Mouse (Mus musculus) liver, adult (tissue): Measurements from ENCODE around the gene Zcchc7.

Experiments used
- GATA4 ChIP-seq: IDR thresholded peaks from 2 replicates; pipeline ENCODE4 v1.6.1; 2014; ENCODE audit warnings: mild to moderate bottlenecking, low read length; ENCODE audit not compliant: insufficient replicate concordance

The Zcchc7 gene

DNA sequence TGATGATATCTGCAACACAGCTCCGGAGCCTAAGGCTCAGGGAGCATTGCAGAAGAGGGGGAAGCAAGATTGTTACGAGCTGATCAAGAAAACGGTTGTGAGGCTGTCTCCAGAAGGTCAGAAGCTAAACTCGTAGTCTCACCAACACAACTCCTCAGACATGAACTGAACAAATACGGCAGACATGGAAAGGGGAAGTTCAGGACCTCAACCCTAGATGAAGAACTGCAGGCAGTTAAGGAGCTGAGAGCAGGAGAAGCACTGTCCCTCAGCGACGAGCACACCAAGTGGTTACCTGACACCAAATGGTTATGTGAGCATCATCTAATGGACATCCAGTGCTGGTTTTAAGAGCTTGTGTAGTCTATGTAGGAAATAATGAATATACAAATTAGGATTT is 60.9 kb downstream of the Zcchc7 start:
- TF ChIP-seq GATA4: no peak

DNA sequence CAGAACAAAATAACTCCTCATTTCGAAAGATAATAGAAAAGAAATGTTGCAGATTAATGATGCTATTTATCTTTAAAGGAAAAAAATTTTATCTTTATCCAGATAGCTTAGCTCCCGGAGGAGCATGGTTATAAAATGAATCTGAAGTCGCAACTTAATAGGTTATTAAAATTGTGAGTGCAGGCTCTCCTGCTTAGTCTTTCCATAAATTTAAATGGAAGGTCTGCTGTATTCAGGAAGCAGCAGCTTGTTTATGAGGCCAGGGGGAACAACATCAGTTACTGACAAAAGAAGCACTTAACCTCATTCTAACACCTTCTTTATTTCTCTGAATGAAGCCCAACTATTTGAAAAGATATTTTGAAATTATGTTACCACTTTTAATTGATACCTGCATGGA is 74.9 kb downstream of the Zcchc7 start:
- no peak for TF ChIP-seq GATA4

DNA sequence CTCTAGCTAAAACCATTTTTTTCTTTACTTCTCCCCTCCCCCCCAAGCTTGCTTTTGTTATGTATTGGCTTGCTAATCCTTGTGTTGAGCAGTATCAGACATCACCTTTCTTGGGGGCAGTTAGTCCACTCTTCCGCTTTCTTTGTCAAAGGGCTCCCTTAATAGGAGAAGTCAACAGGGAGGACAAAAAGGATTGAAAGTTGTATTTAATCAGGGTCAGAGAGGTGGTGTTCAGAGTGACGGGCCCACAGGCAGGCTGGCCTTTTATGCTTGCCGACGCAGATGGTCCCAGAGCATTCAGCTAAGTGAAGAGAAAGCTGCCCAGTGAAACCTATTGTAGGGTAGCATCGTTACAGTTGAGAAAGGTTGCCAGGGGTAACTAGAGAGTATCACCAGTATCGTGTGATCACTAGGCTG is 96.2 kb downstream of the Zcchc7 start:
- TF ChIP-seq GATA4: no peak

DNA sequence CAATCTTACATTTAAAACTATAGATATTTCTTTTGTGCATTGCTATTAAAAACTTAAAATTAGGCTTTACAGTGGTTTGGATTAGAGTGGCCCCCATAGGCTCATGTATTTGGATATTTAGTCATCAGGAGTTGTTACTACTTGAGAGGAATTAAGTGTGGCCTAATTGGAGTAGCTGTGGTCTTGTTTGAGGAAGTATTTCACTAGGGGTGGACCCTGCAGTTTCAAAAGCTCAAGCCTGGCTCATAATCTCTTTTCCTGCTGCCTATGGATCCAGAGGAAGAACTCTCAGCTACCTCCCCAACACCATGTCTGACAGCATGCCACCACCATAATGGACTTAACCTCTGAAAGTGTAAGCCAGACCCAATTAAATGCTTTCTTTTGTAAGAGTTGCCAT is 115.9 kb downstream of the Zcchc7 start:
- TF ChIP-seq GATA4: no peak

DNA sequence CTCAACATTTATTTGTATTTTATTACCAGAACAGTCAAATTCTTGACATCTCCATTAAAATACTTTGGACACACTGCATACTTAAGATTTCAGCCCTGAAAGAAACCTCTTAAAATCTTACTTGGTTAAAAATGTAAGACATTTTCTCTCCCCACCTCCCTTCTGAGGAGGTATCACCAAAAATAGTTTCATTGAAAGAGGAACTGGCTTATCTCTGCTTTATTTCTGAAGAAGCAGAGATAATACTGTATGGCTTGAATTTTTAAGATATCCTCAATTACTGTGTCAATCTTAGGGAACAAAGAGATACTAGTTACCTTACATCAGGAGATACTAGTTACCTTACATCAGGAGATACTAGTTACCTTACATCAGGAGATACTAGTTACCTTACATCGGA is 116.4 kb downstream of the Zcchc7 start:
- TF ChIP-seq GATA4: no peak

DNA sequence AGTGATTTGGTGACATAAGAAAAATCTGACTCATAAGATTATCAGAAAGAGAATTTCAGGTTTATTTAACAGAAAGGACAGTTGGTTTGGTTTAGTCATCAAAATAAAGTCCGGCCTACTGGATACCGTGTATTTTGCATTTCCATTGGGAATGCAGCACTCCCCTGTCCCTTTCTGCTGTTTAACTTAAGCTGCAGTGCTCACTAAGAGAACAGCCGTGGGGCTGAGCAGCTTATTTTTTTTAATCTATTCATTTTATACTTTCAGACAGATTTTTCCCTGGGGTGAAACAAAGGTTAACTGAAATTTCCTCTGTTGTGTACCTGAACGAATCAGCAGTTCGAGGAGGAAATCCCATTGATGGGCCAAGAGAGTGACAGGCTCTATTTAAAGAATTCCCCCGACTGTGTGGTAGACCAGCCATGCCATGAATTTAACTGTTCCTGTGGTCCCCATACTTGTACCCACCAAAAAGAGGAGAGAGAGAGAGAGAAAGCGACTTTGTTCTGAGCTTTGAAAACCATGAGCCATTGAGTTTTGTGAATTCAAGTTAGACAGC is 124.5 kb downstream of the Zcchc7 start:
- no peak for TF ChIP-seq GATA4

DNA sequence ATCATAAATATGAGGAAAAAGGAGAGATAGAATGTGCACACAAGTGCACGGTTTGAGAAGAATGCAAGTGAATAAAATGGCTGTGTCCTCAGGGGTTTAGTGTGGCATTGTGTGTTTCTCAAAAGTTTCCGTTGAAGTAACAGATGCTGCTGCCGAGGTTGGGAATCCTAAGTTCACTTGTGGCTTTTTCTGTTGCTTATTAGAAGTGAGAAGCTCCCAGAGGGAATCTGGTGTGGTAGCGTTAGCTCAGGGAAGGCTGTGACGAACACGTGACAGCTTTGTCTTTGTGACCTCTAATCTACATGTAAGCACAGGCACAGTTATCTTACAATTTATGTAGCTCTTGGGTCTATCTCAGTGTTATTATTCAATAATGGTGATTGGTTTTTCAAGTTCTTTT is 130.5 kb downstream of the Zcchc7 start:
- no peak for TF ChIP-seq GATA4

DNA sequence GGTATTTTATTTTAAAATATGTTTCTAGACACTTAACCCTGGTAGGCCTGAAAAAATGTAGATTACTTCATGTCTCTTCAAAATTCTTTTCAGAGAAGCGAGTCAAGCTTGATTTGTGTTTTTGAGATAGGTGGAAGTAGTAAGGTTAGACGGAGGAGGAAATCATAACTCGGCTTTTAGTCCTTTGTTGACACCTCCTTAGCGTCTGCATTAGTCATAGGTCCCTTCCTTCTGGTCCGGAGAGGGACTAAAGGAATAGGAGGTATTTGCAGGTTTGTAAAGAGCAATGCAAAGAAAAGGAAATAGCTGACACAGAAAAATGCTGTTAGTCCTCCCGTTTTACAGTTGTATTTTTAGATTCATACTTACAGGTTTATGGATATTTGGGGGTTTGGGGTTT is 135.7 kb downstream of the Zcchc7 start:
- no peak for TF ChIP-seq GATA4

DNA sequence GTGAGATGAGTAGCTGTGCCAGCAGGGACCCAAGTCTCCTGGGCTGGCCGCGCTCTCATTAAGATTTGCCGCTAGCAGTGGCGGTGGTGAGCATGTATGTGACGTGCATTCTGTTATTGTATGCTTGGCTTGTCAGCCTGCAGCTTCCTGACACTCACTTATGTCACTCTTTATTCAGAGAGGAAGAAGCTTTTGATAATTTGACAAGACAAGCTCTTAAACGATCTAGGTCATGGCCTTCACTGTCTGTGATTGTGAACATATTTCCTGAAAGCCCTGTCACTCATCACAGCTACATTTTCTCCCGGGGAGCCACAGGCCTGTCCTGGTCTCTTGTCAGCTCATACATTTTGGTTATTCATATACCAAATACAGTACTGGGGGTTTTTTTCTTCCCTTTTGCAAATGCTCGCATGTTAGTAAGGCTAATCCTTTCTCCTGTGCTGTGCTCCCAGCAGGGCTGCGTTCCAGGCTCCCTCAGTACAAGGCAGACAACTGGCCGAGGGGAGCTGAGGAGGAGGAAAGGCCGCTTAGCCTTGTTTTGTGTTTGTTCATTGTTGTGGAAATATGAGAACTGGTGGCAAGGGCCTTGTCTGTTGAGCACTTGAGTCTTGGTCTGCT is 150.1 kb downstream of the Zcchc7 start:
- TF ChIP-seq GATA4: no peak

DNA sequence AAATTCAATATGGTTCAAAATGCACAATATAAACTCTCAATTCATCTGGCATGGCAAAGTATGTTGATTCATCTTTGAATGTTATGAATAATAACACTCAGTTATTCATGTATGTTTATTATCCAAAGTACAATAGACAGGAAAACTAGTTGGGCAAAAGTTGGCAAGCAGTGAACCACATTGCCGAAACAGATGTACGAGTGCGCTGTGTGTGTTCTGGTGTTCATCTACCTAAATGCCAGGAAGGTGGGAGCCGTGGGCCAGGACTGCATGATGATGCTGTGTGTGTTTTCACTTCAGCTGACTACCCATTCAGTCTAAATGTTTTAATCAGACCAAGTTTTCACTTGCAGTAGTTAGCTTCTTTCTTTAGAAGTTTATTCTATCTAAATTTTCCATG is 150.7 kb downstream of the Zcchc7 start:
- TF ChIP-seq GATA4: no peak

DNA sequence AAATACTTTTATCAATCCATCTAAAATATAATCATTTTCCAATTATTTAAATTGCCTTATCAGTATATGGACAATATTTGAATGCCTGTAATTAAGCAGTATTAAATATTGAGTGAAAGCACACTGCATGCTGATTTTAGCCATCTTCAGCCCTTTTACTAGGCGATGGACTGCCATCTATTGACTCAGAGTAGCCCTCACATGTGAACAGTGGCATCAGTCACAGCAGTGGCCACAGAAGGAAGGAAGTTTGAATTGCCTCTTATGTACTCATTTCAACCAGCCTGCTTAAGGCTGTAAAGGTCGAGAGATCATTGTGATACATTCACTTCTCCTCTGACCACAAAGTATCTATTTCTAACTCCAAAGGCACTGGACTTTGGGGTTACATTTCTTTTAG is 154.4 kb downstream of the Zcchc7 start:
- TF ChIP-seq GATA4: no peak

DNA sequence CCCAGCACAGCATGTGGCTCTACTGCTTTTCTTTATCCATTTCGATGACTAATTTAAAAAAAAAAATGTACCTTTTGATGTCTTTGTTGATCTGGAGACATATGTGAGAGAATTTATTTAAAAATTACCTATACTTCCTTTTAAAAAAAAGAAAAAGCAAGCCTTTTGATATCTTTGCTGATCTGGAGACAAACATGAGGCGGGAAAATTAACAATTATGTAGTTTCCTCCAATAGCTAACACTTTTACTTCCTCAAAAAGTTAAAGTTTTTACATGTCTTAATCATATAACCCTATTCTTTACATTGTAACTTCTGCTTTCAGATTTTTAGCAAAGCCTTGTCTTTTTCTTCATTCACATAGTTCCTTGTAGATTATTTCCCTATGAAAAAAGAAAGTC is 155.2 kb downstream of the Zcchc7 start:
- TF ChIP-seq GATA4: no peak

DNA sequence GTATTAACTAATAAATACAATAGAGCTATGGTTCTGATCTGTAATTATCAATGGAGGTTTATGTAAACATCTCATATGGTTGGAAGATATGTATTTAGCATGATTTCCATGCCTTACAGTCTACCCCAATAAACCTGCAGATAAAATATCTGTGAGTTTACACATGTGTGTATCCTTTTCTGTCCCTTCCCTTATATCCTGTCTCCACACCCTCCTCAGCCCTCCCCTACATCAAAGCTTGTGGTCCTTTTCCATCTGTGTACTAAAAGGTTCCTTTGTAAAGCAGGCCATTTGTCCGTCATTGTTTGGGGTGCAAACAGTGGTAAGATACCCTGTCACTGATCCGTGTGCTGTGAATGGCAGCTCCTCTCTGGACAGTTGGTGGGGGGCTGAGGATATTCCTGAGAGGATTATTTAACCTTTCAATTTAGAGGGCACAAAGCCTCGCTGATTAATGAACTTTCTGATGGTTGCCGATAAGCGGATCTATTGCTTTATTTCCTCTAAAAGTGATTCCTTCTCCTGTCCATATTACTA is 161.7 kb downstream of the Zcchc7 start:
- no peak for TF ChIP-seq GATA4

DNA sequence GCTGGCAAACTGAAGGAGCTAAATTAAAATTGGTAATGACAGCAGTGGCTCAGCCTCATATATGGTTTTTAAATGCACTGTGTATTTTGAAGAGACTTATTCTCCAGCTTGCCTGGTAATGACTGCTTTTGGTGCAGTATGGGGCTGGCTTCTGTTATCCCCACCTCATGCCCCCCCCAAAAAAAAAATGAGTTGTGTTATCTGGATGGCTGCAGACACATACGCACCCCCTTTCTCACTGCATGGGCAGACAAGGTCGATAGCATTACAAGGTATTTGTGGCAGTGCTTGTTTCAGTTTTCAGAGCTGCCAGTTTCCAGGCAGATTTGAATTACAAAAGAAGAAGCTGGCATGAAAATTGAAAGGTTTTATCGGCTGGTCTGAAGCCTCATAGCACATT is 162.2 kb downstream of the Zcchc7 start:
- no peak for TF ChIP-seq GATA4

DNA sequence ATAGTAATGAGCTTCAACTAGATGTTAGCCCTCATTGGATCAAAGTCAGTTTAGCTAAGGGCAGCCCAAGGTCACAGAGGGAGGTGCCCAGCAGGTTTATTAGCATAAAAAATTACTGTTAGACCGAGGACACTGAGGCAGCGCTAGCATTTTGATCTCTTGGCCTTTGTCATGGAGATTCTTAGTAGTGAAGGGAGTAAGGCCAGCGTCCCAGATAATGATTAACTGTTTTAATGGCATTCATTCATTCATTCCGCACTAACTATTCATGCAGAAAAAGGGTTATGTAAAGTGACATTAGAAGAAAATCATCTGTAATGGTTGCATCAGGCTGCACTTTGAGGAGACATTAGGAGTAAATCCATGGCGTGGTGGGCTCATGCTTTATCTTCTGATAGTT is 165.2 kb downstream of the Zcchc7 start:
- no peak for TF ChIP-seq GATA4

DNA sequence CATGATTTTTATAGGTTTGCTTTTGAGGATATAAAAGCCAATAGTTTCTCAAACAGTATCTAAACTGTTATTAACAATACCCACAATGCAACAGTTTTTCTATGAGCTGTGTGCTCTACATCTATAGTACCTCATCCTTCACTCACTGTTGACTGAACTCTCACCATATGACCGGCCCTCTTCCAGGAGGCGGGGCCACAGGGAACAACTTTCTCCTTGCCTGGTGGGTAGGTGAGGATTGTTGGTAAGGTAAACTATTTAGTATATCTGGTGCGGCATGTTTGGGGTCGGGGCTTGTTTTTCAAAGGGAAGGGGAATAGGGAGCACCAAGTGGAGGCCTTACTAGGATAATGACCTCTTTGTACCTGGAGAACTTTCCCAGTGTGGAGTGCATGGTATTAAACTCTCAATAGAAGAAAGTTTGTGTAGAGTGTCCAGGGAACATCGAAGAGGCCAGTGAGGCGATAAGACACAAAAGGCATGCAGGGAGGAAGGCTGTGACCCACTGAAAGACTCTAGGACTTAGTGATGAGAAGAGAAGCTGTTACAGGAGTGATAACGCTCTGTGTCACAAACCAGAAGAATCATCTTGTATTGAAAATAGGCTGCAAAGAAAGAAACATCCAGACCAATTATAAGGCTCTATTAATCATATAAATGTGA is 166.9 kb downstream of the Zcchc7 start:
- no peak for TF ChIP-seq GATA4

DNA sequence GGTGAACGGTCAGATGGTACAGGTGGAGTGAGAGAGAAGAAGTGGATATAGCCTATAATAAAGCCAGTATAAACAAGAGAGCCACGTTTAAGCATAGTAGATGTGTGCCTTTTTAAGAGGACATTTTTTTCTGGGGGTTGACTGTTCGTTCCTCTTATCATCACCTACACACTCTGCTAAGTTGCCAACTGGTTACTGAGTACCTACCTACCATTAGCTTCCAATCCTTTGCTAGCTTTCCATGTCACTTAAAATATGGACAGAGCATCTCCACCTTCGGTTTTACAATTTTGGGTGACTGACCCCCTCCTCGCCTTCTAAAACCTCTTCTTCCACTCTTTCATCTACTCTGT is 167.4 kb downstream of the Zcchc7 start:
- TF ChIP-seq GATA4: no peak

DNA sequence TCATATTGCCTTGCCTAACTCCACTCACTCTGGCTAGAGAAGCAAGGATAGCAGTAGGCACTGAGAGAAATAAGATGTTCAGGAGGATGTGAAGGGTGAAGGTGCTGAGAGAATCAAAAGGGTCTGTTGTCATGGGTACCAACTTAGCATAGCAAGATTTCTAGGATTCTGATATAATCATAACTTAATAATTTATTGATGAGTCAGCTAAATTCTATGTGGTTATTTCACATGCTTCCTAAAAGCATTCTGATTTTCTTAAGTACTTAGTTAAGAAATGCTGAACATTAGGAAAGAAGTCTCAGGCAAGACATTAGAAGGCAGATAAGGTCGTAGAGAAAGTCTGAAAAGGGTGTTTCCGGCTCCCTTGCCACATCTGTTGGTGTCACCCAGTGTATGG is 172.3 kb downstream of the Zcchc7 start:
- no peak for TF ChIP-seq GATA4
